Mouse (Mus musculus) MEL (cell line): ENCODE measurements around the gene Ctdspl. TPM values are rescaled to one million over a fixed set of nuclear protein-coding genes. Genes with fewer than 3 reads are reported as not detected.

Experiments
- DNase-seq: peaks from one replicate; pipeline ENCODE4 v3.0.0; 2011; ENCODE audit warnings: low read depth, low spot score
- H3K27ac ChIP-seq: 2 replicates; pipeline ENCODE4 v1.5.1; 2012; ENCODE audit warnings: low read depth, mild to moderate bottlenecking, control low read depth, low read length, moderate library complexity; ENCODE audit not compliant: control insufficient read depth
- H3K27me3 ChIP-seq, 2 experiments: fragments of 150-350 bp in 1 of 2; sonication (generic) in 1 of 2; 2 replicates each; pipeline ENCODE4 v1.6.1; 2012; ENCODE audit warnings: low read length in 2 of 2, mild to moderate bottlenecking in 2 of 2, improper control_type of control experiment in 1 of 2, moderate library complexity in 1 of 2; ENCODE audit not compliant: insufficient read depth in 2 of 2, control insufficient read depth in 1 of 2
- H3K36me3 ChIP-seq, 2 experiments: 2 replicates each; pipeline ENCODE4 v1.6.1; 2012 to 2014; ENCODE audit warnings: low read length in 2 of 2, improper control_type of control experiment in 1 of 2, inconsistent platforms in 1 of 2, mild to moderate bottlenecking in 1 of 2; ENCODE audit not compliant: insufficient read depth in 2 of 2, control insufficient read depth in 1 of 2
- H3K4me1 ChIP-seq, 2 experiments: fragments of 150-350 bp in 1 of 2; sonication (generic) in 1 of 2; 2 replicates each; pipeline ENCODE4 v1.6.1; 2012; ENCODE audit warnings: low read length in 2 of 2, improper control_type of control experiment in 1 of 2, mild to moderate bottlenecking in 1 of 2; ENCODE audit not compliant: insufficient read depth in 2 of 2, control insufficient read depth in 1 of 2
- H3K4me3 ChIP-seq, 2 experiments: fragments of 150-350 bp in 1 of 2; sonication (generic) in 1 of 2; 2 replicates each; pipeline ENCODE4 v1.5.1; 2012; ENCODE audit warnings: low read depth in 2 of 2, low read length in 2 of 2, mild to moderate bottlenecking in 2 of 2, moderate library complexity in 2 of 2, control low read depth in 1 of 2, improper control_type of control experiment in 1 of 2; ENCODE audit not compliant: control insufficient read depth in 1 of 2, insufficient read depth in 1 of 2
- H3K79me2 ChIP-seq: 2 replicates; pipeline ENCODE4 v1.6.1; 2012; ENCODE audit warnings: mild to moderate bottlenecking, low read length, moderate library complexity; ENCODE audit not compliant: control insufficient read depth, poor library complexity, insufficient read depth
- H3K9ac ChIP-seq: 2 replicates; pipeline ENCODE4 v1.6.1; 2012; ENCODE audit warnings: low read depth, mild to moderate bottlenecking, control low read depth, low read length, moderate library complexity; ENCODE audit not compliant: control insufficient read depth, poor library complexity, severe bottlenecking
- H3K9me3 ChIP-seq: fragments of 150-350 bp; sonication (generic); replicated peaks from 2 replicates; pipeline ENCODE4 v1.6.1; 2012; ENCODE audit warnings: mild to moderate bottlenecking, low read length, improper control_type of control experiment, moderate library complexity; ENCODE audit not compliant: insufficient read depth
- BHLHE40 ChIP-seq: IDR thresholded peaks from 2 replicates; pipeline ENCODE4 v1.6.1; 2012; ENCODE audit warnings: low read depth, mild to moderate bottlenecking, inconsistent platforms, low read length, improper control_type of control experiment, borderline replicate concordance
- CHD1 ChIP-seq: IDR thresholded peaks from 2 replicates; pipeline ENCODE4 v1.6.1; 2012; ENCODE audit warnings: low read depth, mild to moderate bottlenecking, inconsistent platforms, low read length, improper control_type of control experiment
- CTCF ChIP-seq, 3 experiments: IDR thresholded peaks in 2 of 3; conservative IDR thresholded peaks in 1 of 3; 2 replicates each; pipeline ENCODE4 v1.5.1; 2011 to 2012; ENCODE audit warnings: low read length in 3 of 3, low read depth in 2 of 3, mild to moderate bottlenecking in 2 of 3, improper control_type of control experiment in 1 of 3, inconsistent platforms in 1 of 3, mixed read lengths in 1 of 3, moderate library complexity in 1 of 3; ENCODE audit not compliant: control insufficient read depth in 1 of 3, insufficient read depth in 1 of 3, poor library complexity in 1 of 3, severe bottlenecking in 1 of 3
- E2F4 ChIP-seq: IDR thresholded peaks from 2 replicates; pipeline ENCODE4 v1.6.1; 2011; ENCODE audit warnings: low read depth, low read length, improper control_type of control experiment, borderline replicate concordance
- ELF1 ChIP-seq: IDR thresholded peaks from 2 replicates; pipeline ENCODE4 v1.6.1; 2014; ENCODE audit warnings: low read depth, mild to moderate bottlenecking, inconsistent platforms, low read length, improper control_type of control experiment, moderate library complexity
- EP300 ChIP-seq, 2 experiments: IDR thresholded peaks; 2 replicates each; pipeline ENCODE4 v1.6.1; 2011; ENCODE audit warnings: improper control_type of control experiment in 2 of 2, low read length in 2 of 2, low read depth in 1 of 2, mild to moderate bottlenecking in 1 of 2
- ETS1 ChIP-seq: IDR thresholded peaks from 2 replicates; pipeline ENCODE4 v1.6.1; 2012; ENCODE audit warnings: low read depth, mild to moderate bottlenecking, inconsistent platforms, low read length, improper control_type of control experiment, moderate library complexity
- GABPA ChIP-seq: IDR thresholded peaks from 2 replicates; pipeline ENCODE4 v1.6.1; 2012; ENCODE audit warnings: low read depth, mild to moderate bottlenecking, inconsistent platforms, low read length, improper control_type of control experiment, moderate library complexity
- GATA1 ChIP-seq: IDR thresholded peaks from 2 replicates; pipeline ENCODE4 v1.6.1; 2011; ENCODE audit warnings: low read depth, low read length, improper control_type of control experiment
- HCFC1 ChIP-seq: IDR thresholded peaks from 2 replicates; pipeline ENCODE4 v1.6.1; 2012; ENCODE audit warnings: low read depth, mild to moderate bottlenecking, inconsistent platforms, low read length, improper control_type of control experiment, moderate library complexity
- JUND ChIP-seq: IDR thresholded peaks from 2 replicates; pipeline ENCODE4 v1.6.1; 2011; ENCODE audit warnings: low read depth, mild to moderate bottlenecking, improper control_type of control experiment, low read length
- KAT2A ChIP-seq: conservative IDR thresholded peaks from 2 replicates; pipeline ENCODE4 v1.6.1; 2012; ENCODE audit warnings: low read depth, low read length, improper control_type of control experiment, inconsistent platforms
- MAFK ChIP-seq: IDR thresholded peaks from 2 replicates; pipeline ENCODE4 v1.6.1; 2011; ENCODE audit warnings: low read depth, mild to moderate bottlenecking, low read length, improper control_type of control experiment, borderline replicate concordance
- MAX ChIP-seq: IDR thresholded peaks from 2 replicates; pipeline ENCODE4 v1.6.1; 2011; ENCODE audit warnings: low read length, improper control_type of control experiment
- MAZ ChIP-seq: IDR thresholded peaks from 2 replicates; pipeline ENCODE4 v1.6.1; 2012; ENCODE audit warnings: low read depth, mild to moderate bottlenecking, inconsistent platforms, low read length, improper control_type of control experiment
- MEF2A ChIP-seq: IDR thresholded peaks from 2 replicates; pipeline ENCODE4 v1.6.1; 2014; ENCODE audit warnings: low read depth, mild to moderate bottlenecking, inconsistent platforms, low read length, improper control_type of control experiment; ENCODE audit not compliant: poor library complexity, insufficient replicate concordance, severe bottlenecking; ENCODE audit errors: extremely low read depth
- MXI1 ChIP-seq: IDR thresholded peaks from 2 replicates; pipeline ENCODE4 v1.6.1; 2011; ENCODE audit warnings: mild to moderate bottlenecking, low read depth, low read length, improper control_type of control experiment
- MYB ChIP-seq: IDR thresholded peaks from 2 replicates; pipeline ENCODE4 v1.6.1; 2011; ENCODE audit warnings: mild to moderate bottlenecking, low read depth, low read length, improper control_type of control experiment
- MYC ChIP-seq: IDR thresholded peaks from 2 replicates; pipeline ENCODE4 v1.6.1; 2011; ENCODE audit warnings: low read depth, mild to moderate bottlenecking, low read length, improper control_type of control experiment, moderate library complexity
- NELFE ChIP-seq: IDR thresholded peaks from 2 replicates; pipeline ENCODE4 v1.6.1; 2011; ENCODE audit warnings: low read depth, low read length, improper control_type of control experiment
- NRF1 ChIP-seq: IDR thresholded peaks from 2 replicates; pipeline ENCODE4 v1.6.1; 2014; ENCODE audit warnings: low read depth, mild to moderate bottlenecking, inconsistent platforms, low read length, improper control_type of control experiment, moderate library complexity; ENCODE audit not compliant: poor library complexity, insufficient read depth, severe bottlenecking
- POLR2A ChIP-seq, 2 experiments: IDR thresholded peaks; 2 replicates each; pipeline ENCODE4 v1.6.1; 2011 to 2012; ENCODE audit warnings: low read length in 2 of 2, mild to moderate bottlenecking in 2 of 2, control low read depth in 1 of 2, improper control_type of control experiment in 1 of 2, low read depth in 1 of 2, moderate library complexity in 1 of 2; ENCODE audit not compliant: control insufficient read depth in 1 of 2, insufficient read depth in 1 of 2, poor library complexity in 1 of 2
- POLR2AphosphoS2 ChIP-seq: IDR thresholded peaks from 2 replicates; pipeline ENCODE4 v1.6.1; 2011; ENCODE audit warnings: low read length, improper control_type of control experiment
- POLR2AphosphoS5 ChIP-seq: IDR thresholded peaks from 2 replicates; pipeline ENCODE4 v1.6.1; 2012; ENCODE audit warnings: low read depth, borderline replicate concordance, mild to moderate bottlenecking, inconsistent platforms, low read length, moderate library complexity, mixed read lengths
- RAD21 ChIP-seq: IDR thresholded peaks from 2 replicates; pipeline ENCODE4 v1.6.1; 2011; ENCODE audit warnings: mild to moderate bottlenecking, low read depth, low read length, improper control_type of control experiment
- RCOR1 ChIP-seq: IDR thresholded peaks from 2 replicates; pipeline ENCODE4 v1.6.1; 2012; ENCODE audit warnings: low read depth, mild to moderate bottlenecking, inconsistent platforms, low read length, improper control_type of control experiment
- SIN3A ChIP-seq: IDR thresholded peaks from 2 replicates; pipeline ENCODE4 v1.6.1; 2012; ENCODE audit warnings: low read length, improper control_type of control experiment, inconsistent platforms
- TAL1 ChIP-seq: IDR thresholded peaks from 2 replicates; pipeline ENCODE4 v1.6.1; 2012; ENCODE audit warnings: mild to moderate bottlenecking, inconsistent platforms, low read length, moderate library complexity, mixed read lengths
- TCF12 ChIP-seq: IDR thresholded peaks from 2 replicates; pipeline ENCODE4 v1.6.1; 2014; ENCODE audit warnings: low read depth, mild to moderate bottlenecking, inconsistent platforms, low read length, improper control_type of control experiment, moderate library complexity
- UBTF ChIP-seq: IDR thresholded peaks from 2 replicates; pipeline ENCODE4 v1.6.1; 2012; ENCODE audit warnings: low read depth, mild to moderate bottlenecking, inconsistent platforms, low read length, improper control_type of control experiment, moderate library complexity, borderline replicate concordance; ENCODE audit not compliant: insufficient read depth
- USF1 ChIP-seq: IDR thresholded peaks from 2 replicates; pipeline ENCODE4 v1.6.1; 2014; ENCODE audit warnings: low read depth, mild to moderate bottlenecking, inconsistent platforms, low read length, improper control_type of control experiment, moderate library complexity
- USF2 ChIP-seq, 2 experiments: IDR thresholded peaks; 2 replicates each; pipeline ENCODE4 v1.6.1; 2011 to 2012; ENCODE audit warnings: improper control_type of control experiment in 2 of 2, low read length in 2 of 2, borderline replicate concordance in 1 of 2, inconsistent platforms in 1 of 2, low read depth in 1 of 2, mild to moderate bottlenecking in 1 of 2; ENCODE audit not compliant: insufficient read depth in 1 of 2
- ZC3H11A ChIP-seq: IDR thresholded peaks from 2 replicates; pipeline ENCODE4 v1.6.1; 2012; ENCODE audit warnings: low read depth, mild to moderate bottlenecking, inconsistent platforms, low read length, improper control_type of control experiment
- ZKSCAN1 ChIP-seq: IDR thresholded peaks from 2 replicates; pipeline ENCODE4 v1.6.1; 2012; ENCODE audit warnings: low read depth, mild to moderate bottlenecking, inconsistent platforms, low read length, improper control_type of control experiment, moderate library complexity
- ZMIZ1 ChIP-seq: IDR thresholded peaks from 2 replicates; pipeline ENCODE4 v1.6.1; 2012; ENCODE audit warnings: low read depth, mild to moderate bottlenecking, inconsistent platforms, low read length, improper control_type of control experiment, moderate library complexity
- ZNF384 ChIP-seq: IDR thresholded peaks from 2 replicates; pipeline ENCODE4 v1.6.1; 2012; ENCODE audit warnings: low read depth, mild to moderate bottlenecking, inconsistent platforms, low read length, improper control_type of control experiment
- polyA plus RNA-seq, 2 experiments: library from polyadenylated mRNA; stranded (reverse) in 1 of 2; unstranded in 1 of 2; fragments of >175 nt in 1 of 2; fragments of >200 nt in 1 of 2; gene quantifications; 2 replicates each; pipeline versions ENCODE4 v1.2.1 to v1.2.4; 2012; ENCODE audit warnings: low replicate concordance in 2 of 2, low read depth in 1 of 2; ENCODE audit not compliant: insufficient read length in 2 of 2, insufficient read depth in 1 of 2, missing spikeins in 1 of 2
- total RNA-seq: library from RNA; depleted of rRNA; stranded (reverse); fragments of 300-350 nt; gene quantifications from 2 replicates; pipeline ENCODE4 v1.2.3, GENCODE M21; 2012; rRNA removed

Gene Ctdspl
- total RNA-seq (15.3 and 15.9 TPM in 2 replicates), polyA plus RNA-seq (10 to 100 TPM in 1 of 2 experiments, not detected in 1; 20.7 TPM)

DNA sequence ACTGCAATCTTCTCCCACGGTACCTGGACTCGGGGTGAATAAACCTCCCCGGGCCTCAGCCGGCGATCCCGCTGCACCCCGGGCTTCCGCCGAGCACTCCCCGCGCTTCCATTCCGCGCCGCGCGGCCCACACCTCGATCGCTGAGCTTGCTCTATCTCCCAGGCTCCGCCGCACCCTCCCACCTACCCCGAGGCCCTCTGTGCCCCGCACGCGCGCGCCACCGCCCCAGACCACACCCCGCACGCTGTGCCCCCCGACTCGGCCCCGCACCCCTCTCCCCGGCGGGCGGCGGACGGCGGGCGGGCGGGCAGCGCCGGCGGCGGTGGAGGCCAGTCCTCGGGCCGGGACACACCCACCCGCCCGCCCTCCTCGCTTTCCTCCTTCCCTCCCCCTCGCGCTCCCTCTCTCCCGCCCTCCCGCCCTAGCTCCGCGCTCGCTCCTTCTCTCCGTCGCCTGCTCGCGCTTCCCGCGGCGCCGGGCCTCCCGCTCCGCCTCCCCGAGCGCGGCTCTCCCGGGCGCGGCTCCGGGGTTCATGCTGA, at the start of gene Ctdspl:
TSS of gene Ctdspl (plus strand) at position 343 of the 540 bp plus-strand sequence.
- H3K4me1 ChIP-seq: peaks cover 0 to 23% of the 10 kb centered on the region in 2 experiments; a peak in 3 of 4 replicates
- peak within 1 kb of the TSS; percentile 48 for H3K27ac ChIP-seq
- DNase-seq: peak; percentile 72
- no peaks in the 10 kb centered on the region for H3K27me3 ChIP-seq
- H3K79me2 ChIP-seq: peaks cover 18% of the 10 kb centered on the region
- H3K4me3 ChIP-seq: peak within 1 kb of the TSS; percentile 89 to 100
- peak within 1 kb of the TSS; percentile 95 for H3K9ac ChIP-seq
- peaks cover 0 to 4% of the 10 kb centered on the region in 2 experiments; a peak in 2 of 4 replicates for H3K36me3 ChIP-seq
- H3K9me3 ChIP-seq: no peaks in the 10 kb centered on the region
- TF ChIP-seq ZKSCAN1 (no peak), USF1 (no peak), RCOR1 (no peak), CHD1 (no peak), MAX (no peak), ZMIZ1 (no peak), MAZ (no peak), GABPA (no peak), E2F4 (no peak), MEF2A (no peak), GATA1 (no peak), EP300 (IDR thresholded peaks at IDR 0.05; ENCODE audit: low read depth in 1 of 2, low read length in 2 of 2) (no peak), POLR2A (IDR thresholded peaks at IDR 0.05; ENCODE audit: control insufficient read depth in 1 of 2, insufficient read depth in 1 of 2, low read depth in 1 of 2, low read length in 2 of 2, poor library complexity in 1 of 2) (peak in 1 of 2 experiments; percentile 42; a peak in 1 of 4 replicates), NRF1 (peak; percentile 25; the same call in 1 of the 2 replicates), ZNF384 (no peak), ELF1 (0 out of 2 replicates have a peak, but pooled peaks have one; percentile 15), MYC (no peak), ETS1 (no peak), POLR2AphosphoS5 (no peak), JUND (no peak), TAL1 (no peak), MYB (no peak), MXI1 (no peak; the same call in 1 of the 2 replicates), ZC3H11A (no peak), UBTF (0 out of 2 replicates have a peak, but pooled peaks have one; percentile 68), KAT2A (no peak), MAFK (no peak), SIN3A (no peak; the same call in 1 of the 2 replicates), HCFC1 (no peak), USF2 (IDR thresholded peaks at IDR 0.05; ENCODE audit: borderline replicate concordance in 1 of 2, insufficient read depth in 1 of 2, low read depth in 1 of 2, low read length in 2 of 2) (no peak), POLR2AphosphoS2 (no peak), NELFE (peak; percentile 27; the same call in 1 of the 2 replicates), RAD21 (no peak), CTCF (IDR thresholded peaks at IDR 0.05 in 2 of 3, conservative IDR thresholded peaks at IDR 0.05 in 1 of 3; ENCODE audit: control insufficient read depth in 1 of 3, insufficient read depth in 1 of 3, low read depth in 2 of 3, low read length in 3 of 3, poor library complexity in 1 of 3, severe bottlenecking in 1 of 3) (no peak), TCF12 (no peak), BHLHE40 (no peak)
